Mouse (Mus musculus): Measurements from ENCODE around the gene Cldn12.

DNA sequence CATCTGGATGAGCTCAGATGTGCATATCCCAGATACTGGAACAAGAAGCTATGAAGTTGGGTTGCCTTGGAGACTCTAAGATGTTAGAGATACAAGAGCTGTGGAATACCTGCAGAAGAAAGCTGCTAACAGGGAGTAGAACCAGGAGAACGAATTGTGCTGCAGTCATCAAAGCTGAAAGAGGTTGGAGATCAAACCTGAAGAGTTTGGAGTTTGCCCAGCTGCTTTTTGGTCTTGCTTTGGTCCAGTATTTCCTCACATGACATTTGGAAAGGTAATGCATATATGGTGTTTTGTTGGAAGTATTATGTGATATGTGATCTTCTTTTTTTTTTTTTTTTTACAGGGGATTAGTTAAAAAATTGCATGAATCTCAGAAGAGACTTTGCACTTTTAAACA lies 21.4 kb upstream of the Cldn12 start:
- TF ChIP-seq CTCF (IDR thresholded peaks at IDR 0.05; ENCODE audit: low read depth, low read length) (no peak), POLR2A (IDR thresholded peaks at IDR 0.05; ENCODE audit: borderline replicate concordance, low read depth, low read length) (no peak)

Data from bone marrow macrophage, adult 2 months (primary cell).